8 mouse cellular contexts compared by ENCODE assay signal in genomic region chr4:141077681-141078509, GRCm38 (mm10). TPM values are rescaled to one million over a fixed set of nuclear protein-coding genes. Genes with fewer than 3 reads are reported as not detected.
DNase-seq lines count a peak whose midpoint lies in the region; ATAC-seq lines count a peak whose summit lies in the region.

Gene Necap2, minus strand, starts transcription at chr4:141078357.

- peak within 1 kb of the TSS; percentile 80 for H3K4me2 ChIP-seq in intestine, embryonic 14.5 days (ENCODE audit: low read length)

- intact Hi-C loops in left cerebral cortex, postnatal 14 days (cut with DNase I): loop anchor here (5.0 kb wide), 1 partner anchor 39 kb away; no protein-coding TSS in a partner anchor

- under 1% methylated on average over 67 of the region's 67 CpGs for WGBS in intestine, embryonic 14.5 days

- no peaks in the 10 kb centered on the region for H3K27me3 ChIP-seq in intestine, embryonic 14.5 days (replicated peaks; ENCODE audit: control insufficient read depth, insufficient read depth, low read length)

- H3K9me3 ChIP-seq in intestine, embryonic 14.5 days (ENCODE audit: control insufficient read depth, low read length): no peaks in the 10 kb centered on the region

- peak within 1 kb of the TSS; percentile 60; the same call in 1 of the 2 replicates for H3K27ac ChIP-seq in intestine, embryonic 14.5 days (ENCODE audit: low read depth)

- DNase-seq in adrenal gland, adult (ENCODE audit: inconsistent age in 2 of 2, low spot score in 1 of 2): peak; percentile 95 to 98
- peak; percentile 98 for DNase-seq in embryo, embryonic 10.5 days (ENCODE audit: low spot score)
- peak; percentile 91 for DNase-seq in gastrocnemius, postnatal 25 days
- DNase-seq in intestine, embryonic 14.5 days (ENCODE audit: low spot score): peak; percentile 93
- DNase-seq in left cerebral cortex, postnatal 14 days (ENCODE audit: low spot score in 2 of 2): peak; percentile 95 to 96
- peak; percentile 96 for DNase-seq in mesoderm, embryonic 11.5 days (ENCODE audit: low read depth, low spot score)
- DNase-seq in right cerebral cortex, postnatal 36 days (ENCODE audit: low spot score in 2 of 2): peak; percentile 90 to 94
- DNase-seq in yolk sac, embryonic 10.5 days (ENCODE audit: low spot score): peak; percentile 89

- ATAC-seq in intestine, embryonic 14.5 days (replicated peaks; ENCODE audit: low FRiP score, low TSS enrichment, low read depth): peak; percentile 90

- H3K4me1 ChIP-seq in intestine, embryonic 14.5 days (replicated peaks; ENCODE audit: control insufficient read depth, insufficient read depth, low read length): peaks cover 10% of the 10 kb centered on the region

- H3K36me3 ChIP-seq in intestine, embryonic 14.5 days (ENCODE audit: control insufficient read depth, insufficient read depth, low read length): peaks cover 17% of the 10 kb centered on the region

- H3K9ac ChIP-seq in intestine, embryonic 14.5 days (ENCODE audit: low read length): peak within 1 kb of the TSS; percentile 79

- peak within 1 kb of the TSS; percentile 98 for H3K4me3 ChIP-seq in intestine, embryonic 14.5 days (ENCODE audit: low read depth, low read length)

RNA-seq across cellular contexts. Expression of gene Necap2, which starts in this region (rescaled TPM):
- 10 to 100 TPM; 12.6 to 14.5 TPM for total RNA-seq in gastrocnemius, postnatal 25 days (2021)
- polyA plus RNA-seq in intestine, embryonic 14.5 days (2014; fragmentation: Nextera tagmentation; extraction: Ambion mirVana): 59.7 and 60.0 TPM in 2 replicates
- total RNA-seq in left cerebral cortex, postnatal 14 days (2021): 10 to 100 TPM; 45.4 to 50.2 TPM

Comparison
In these comparisons a context has a peak if more than half of its experiments do, and no peak if none do; other contexts are left out.
1. Peak in every context shown above with its lines: DNase-seq, ATAC-seq, H3K4me3 ChIP-seq and H3K27ac ChIP-seq.